Mouse (Mus musculus): ENCODE measurements around the gene Cyren.
A peak's percentile ranks its signal among the peaks of the same experiment; 100 is the strongest.

DNA sequence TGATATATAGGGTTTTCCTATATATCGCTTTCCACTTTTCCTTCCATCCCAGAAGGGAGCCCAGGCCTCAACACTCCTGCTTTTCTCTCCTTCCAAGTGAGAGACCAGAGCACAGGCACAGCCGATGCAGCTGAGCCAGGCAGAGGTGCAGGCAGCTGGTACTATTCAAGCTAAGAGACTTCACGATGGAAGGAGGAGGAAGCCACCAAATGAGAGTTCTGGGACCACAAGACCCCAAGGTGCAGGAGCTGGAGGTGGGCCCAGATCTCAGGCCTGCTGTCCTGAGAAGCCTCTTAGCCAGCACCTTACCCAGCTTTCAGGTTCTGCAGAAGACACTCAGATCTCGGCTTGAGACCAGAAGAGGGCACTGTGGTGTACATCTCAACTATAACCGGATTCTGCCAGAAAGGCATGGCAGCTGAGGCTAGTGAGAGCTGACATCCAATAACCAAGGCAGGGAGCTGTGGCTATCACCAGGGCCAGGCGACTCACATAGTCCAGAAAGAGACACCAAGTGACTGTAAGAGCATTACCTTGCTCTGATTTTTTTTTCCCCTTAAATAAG, 2.1 kb upstream of the Cyren start:
- TF ChIP-seq POLR2A (IDR thresholded peaks at IDR 0.05; ENCODE audit: borderline replicate concordance, control insufficient read depth, low read depth, low read length), result no peak
- TF ChIP-seq CTCF (IDR thresholded peaks at IDR 0.05; ENCODE audit: control insufficient read depth, insufficient read depth, low read length), result peak; percentile 30; the same call in 1 of the 2 replicates

Data from bone marrow, adult 2 months (tissue).